Mouse (Mus musculus) myocyte (in vitro differentiated cells): ENCODE measurements around the gene Arnt2.

Experiments used
- MYOD1 ChIP-seq, 3 experiments: IDR thresholded peaks; one replicate each; pipeline ENCODE4 v1.6.1; 2011; ENCODE audit warnings: control low read depth in 2 of 3, low read depth in 2 of 3, mild to moderate bottlenecking in 2 of 3, moderate library complexity in 1 of 3; ENCODE audit not compliant: insufficient read length in 2 of 3, control insufficient read depth in 1 of 3
- POLR2AphosphoS2 ChIP-seq: IDR thresholded peaks from one replicate; pipeline ENCODE4 v1.6.1; 2011; ENCODE audit warnings: low read depth, control low read depth; ENCODE audit not compliant: insufficient read length

- TF ChIP-seq POLR2AphosphoS2 (no peak), MYOD1 (IDR thresholded peaks at IDR 0.05; ENCODE audit: control insufficient read depth in 1 of 3, insufficient read length in 2 of 3, low read depth in 2 of 3) (no peak)
Measured at GRCm38 (mm10) chr7:84421753-84422152, 11.8 kb upstream of the Arnt2 start.
